ENCODE assay signal across 9 mouse cellular contexts in the genomic region with DNA sequence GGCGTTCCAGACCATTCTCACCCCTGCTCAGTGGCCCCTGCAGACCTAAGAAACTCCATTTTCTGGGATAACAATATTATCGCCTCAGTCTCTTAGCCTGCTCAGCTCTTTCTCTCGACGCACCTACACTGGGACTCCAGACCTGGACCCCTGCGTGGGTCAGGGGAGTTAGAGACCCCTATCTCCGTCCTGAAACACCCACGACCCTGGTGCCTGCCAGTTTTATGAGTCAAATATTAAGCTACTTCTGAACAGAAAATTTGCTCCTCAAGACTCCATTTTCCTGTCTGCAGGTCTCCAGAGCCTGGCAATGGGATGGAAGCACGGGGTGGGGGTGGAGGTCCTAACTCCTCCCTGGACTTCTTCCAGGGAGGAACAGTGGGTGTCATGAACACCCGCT. TPM values are rescaled to one million over a fixed set of nuclear protein-coding genes. Genes with fewer than 3 reads are reported as not detected.
A peak's percentile ranks its signal among the peaks of the same experiment; 100 is the strongest.
DNase-seq lines count a peak whose midpoint lies in the region; ATAC-seq and TF ChIP-seq lines count a peak whose summit lies in the region.
"Had no signal": no experiment of that assay in that cellular context is flagged by ENCODE, and none has a peak within 500 bp of the region (broad histone marks: within the 10 kb centered on the region; RNA-seq: fewer than 3 reads in every experiment).

No protein-coding gene starts in this region.

- no peaks in the 10 kb centered on the region for H3K36me3 ChIP-seq in heart, embryonic 15.5 days
- no peaks in the 10 kb centered on the region for H3K36me3 ChIP-seq in hindbrain, embryonic 11.5 days (ENCODE audit: control insufficient read depth, insufficient read depth, low read length)
- no peaks in the 10 kb centered on the region for H3K36me3 ChIP-seq in midbrain, embryonic 11.5 days (ENCODE audit: control insufficient read depth, insufficient read depth, low read length)

- no peak for TF ChIP-seq POLR2A in bone marrow, adult 2 months (IDR thresholded peaks at IDR 0.05; ENCODE audit: borderline replicate concordance, control insufficient read depth, low read depth, low read length)

- peaks cover 76% of the 10 kb centered on the region for H3K27me3 ChIP-seq in heart, embryonic 15.5 days
- peaks cover 69% of the 10 kb centered on the region for H3K27me3 ChIP-seq in hindbrain, embryonic 11.5 days (ENCODE audit: control insufficient read depth, insufficient read depth, low read length)
- peaks cover 74% of the 10 kb centered on the region for H3K27me3 ChIP-seq in midbrain, embryonic 11.5 days (ENCODE audit: control insufficient read depth, insufficient read depth, low read length)

- H3K9me3 ChIP-seq in heart, embryonic 15.5 days (replicated peaks), result no peaks in the 10 kb centered on the region
- no peaks in the 10 kb centered on the region for H3K9me3 ChIP-seq in hindbrain, embryonic 11.5 days (ENCODE audit: control insufficient read depth, low read length)
- no peaks in the 10 kb centered on the region for H3K9me3 ChIP-seq in midbrain, embryonic 11.5 days (ENCODE audit: control insufficient read depth, low read length)

- peak overlapping the region; percentile 85 for H3K9ac ChIP-seq in heart, embryonic 15.5 days
- peak overlapping the region; percentile 98 for H3K9ac ChIP-seq in hindbrain, embryonic 11.5 days (ENCODE audit: low read depth, low read length)
- H3K9ac ChIP-seq in midbrain, embryonic 11.5 days (ENCODE audit: low read length), result peak overlapping the region; percentile 99

- no peak for DNase-seq in heart, postnatal 14 days
- DNase-seq in hindbrain, embryonic 11.5 days (ENCODE audit: low spot score), result peak; percentile 59
- peak; percentile 96 for DNase-seq in midbrain, embryonic 11.5 days (ENCODE audit: low spot score, missing footprints)
- DNase-seq in natural killer cell, adult 2 months (ENCODE audit: low spot score in 2 of 2), result no peak
- no peak for DNase-seq in gastrocnemius, adult 8-10 months (ENCODE audit: low spot score in 2 of 2)
- DNase-seq in right cerebral cortex, postnatal 36 days (ENCODE audit: low spot score in 2 of 2), result no peak
- DNase-seq: gastrocnemius, postnatal 25 days had no signal

- no peak for ATAC-seq in heart, embryonic 15.5 days (replicated peaks; ENCODE audit: insufficient number of reproducible peaks, insufficient read depth, low FRiP score, low read depth)
- no peak for ATAC-seq in hindbrain, embryonic 11.5 days (ENCODE audit: low FRiP score)
- no peak for ATAC-seq in midbrain, embryonic 11.5 days (ENCODE audit: low FRiP score)

- peaks cover 61% of the 10 kb centered on the region for H3K4me1 ChIP-seq in heart, embryonic 15.5 days (replicated peaks)
- peaks cover 1% of the 10 kb centered on the region; the same call in 1 of the 2 replicates for H3K4me1 ChIP-seq in bone marrow, adult 2 months (ENCODE audit: control insufficient read depth, insufficient read depth, low read length)
- peaks cover 18% of the 10 kb centered on the region; the same call in 1 of the 2 replicates for H3K4me1 ChIP-seq in hindbrain, embryonic 11.5 days (replicated peaks; ENCODE audit: control insufficient read depth, insufficient read depth, low read length)
- H3K4me1 ChIP-seq in midbrain, embryonic 11.5 days (ENCODE audit: control insufficient read depth, insufficient read depth, low read length), result peaks cover 40% of the 10 kb centered on the region

- peak overlapping the region; percentile 67 for H3K4me3 ChIP-seq in heart, embryonic 15.5 days
- no peak overlapping the region for H3K4me3 ChIP-seq in bone marrow, adult 2 months (replicated peaks; ENCODE audit: control insufficient read depth, low read depth, low read length)
- peak overlapping the region; percentile 52 for H3K4me3 ChIP-seq in hindbrain, embryonic 11.5 days (ENCODE audit: low read depth, low read length)
- H3K4me3 ChIP-seq in midbrain, embryonic 11.5 days (ENCODE audit: low read depth, low read length), result peak overlapping the region; percentile 54

- 7% methylated on average over 9 of the region's 9 CpGs for WGBS in heart, embryonic 15.5 days
- 3% methylated on average over 9 of the region's 9 CpGs for WGBS in bone marrow, adult 2 months
- 1% methylated on average over 9 of the region's 9 CpGs for WGBS in hindbrain, embryonic 11.5 days
- WGBS in midbrain, embryonic 11.5 days, result 3% methylated on average over 9 of the region's 9 CpGs

- intact Hi-C loops in heart, postnatal 14 days (cut with DNase I), result no loop called here

- H3K27ac ChIP-seq in heart, embryonic 15.5 days, result no peak overlapping the region
- peak overlapping the region; percentile 77; the same call in 1 of the 2 replicates for H3K27ac ChIP-seq in bone marrow, adult 2 months (ENCODE audit: control insufficient read depth, insufficient read depth, low read depth, low read length, poor library complexity)
- no peak overlapping the region for H3K27ac ChIP-seq in hindbrain, embryonic 11.5 days (ENCODE audit: low read depth, low read length)
- 0 out of 2 replicates have a peak overlapping the region, but pooled peaks have one; percentile 44 for H3K27ac ChIP-seq in midbrain, embryonic 11.5 days (ENCODE audit: low read depth, low read length)

- TF ChIP-seq CTCF in bone marrow, adult 2 months (IDR thresholded peaks at IDR 0.05; ENCODE audit: control insufficient read depth, insufficient read depth, low read length), result no peak

- peak overlapping the region; percentile 97 for H3K4me2 ChIP-seq in heart, embryonic 15.5 days
- H3K4me2 ChIP-seq in hindbrain, embryonic 11.5 days (replicated peaks; ENCODE audit: low read depth, low read length), result peak overlapping the region; percentile 98
- H3K4me2 ChIP-seq in midbrain, embryonic 11.5 days, result peak overlapping the region; percentile 98

RNA-seq across cellular contexts. Expression of gene Cbx8, which starts 16.5 kb away (rescaled TPM):
- 7.5 and 9.5 TPM in 2 replicates for polyA plus RNA-seq in heart, embryonic 15.5 days (2015; fragmentation: Nextera tagmentation; extraction: Ambion mirVana)
- total RNA-seq in heart, postnatal 14 days (2021), result 1 to 10 TPM; 6.0 to 6.1 TPM
- 3.3 and 7.4 TPM in 2 replicates for polyA plus RNA-seq in bone marrow, adult 2 months (2011; ENCODE audit: insufficient read depth, insufficient read length, low replicate concordance, missing spikeins)
- polyA plus RNA-seq in hindbrain, embryonic 11.5 days (2014; fragmentation: Nextera tagmentation; extraction: Ambion mirVana), result 9.1 and 9.3 TPM in 2 replicates
- polyA plus RNA-seq in midbrain, embryonic 11.5 days (2014; fragmentation: Nextera tagmentation; extraction: Ambion mirVana), result 11.3 and 11.9 TPM in 2 replicates
- total RNA-seq in gastrocnemius, adult 8-10 months (2022), result 1 to 10 TPM; 1.1 to 3.3 (median 2.5) TPM

RNA-seq across cellular contexts. Expression of gene Cbx4, which starts 28.7 kb away (rescaled TPM):
- polyA plus RNA-seq in heart, embryonic 15.5 days (2015; fragmentation: Nextera tagmentation; extraction: Ambion mirVana), result 9.3 and 11.6 TPM in 2 replicates
- 10 to 100 TPM; 15.2 to 17.8 TPM for total RNA-seq in heart, postnatal 14 days (2021)
- 7.3 and 18.8 TPM in 2 replicates for polyA plus RNA-seq in bone marrow, adult 2 months (2011; ENCODE audit: insufficient read depth, insufficient read length, low replicate concordance, missing spikeins)
- 5.4 and 7.1 TPM in 2 replicates for polyA plus RNA-seq in hindbrain, embryonic 11.5 days (2014; fragmentation: Nextera tagmentation; extraction: Ambion mirVana)
- 6.3 and 7.0 TPM in 2 replicates for polyA plus RNA-seq in midbrain, embryonic 11.5 days (2014; fragmentation: Nextera tagmentation; extraction: Ambion mirVana)
- 1 to 10 TPM; 2.1 to 3.0 (median 2.2) TPM for total RNA-seq in gastrocnemius, adult 8-10 months (2022)

RNA-seq across cellular contexts. Expression of gene Cbx2, which starts 34.5 kb away (rescaled TPM):
- polyA plus RNA-seq in heart, embryonic 15.5 days (2015; fragmentation: Nextera tagmentation; extraction: Ambion mirVana), result 11.6 and 18.0 TPM in 2 replicates
- total RNA-seq in heart, postnatal 14 days (2021), result 1 to 10 TPM; 5.0 to 5.3 TPM
- 0.34 and 2.8 TPM in 2 replicates for polyA plus RNA-seq in bone marrow, adult 2 months (2011; ENCODE audit: insufficient read depth, insufficient read length, low replicate concordance, missing spikeins)
- polyA plus RNA-seq in hindbrain, embryonic 11.5 days (2014; fragmentation: Nextera tagmentation; extraction: Ambion mirVana), result 44.4 and 54.5 TPM in 2 replicates
- polyA plus RNA-seq in midbrain, embryonic 11.5 days (2014; fragmentation: Nextera tagmentation; extraction: Ambion mirVana), result 66.7 and 70.5 TPM in 2 replicates
- 1 to 10 TPM in 1 of 4 experiments, under 1 TPM in 3; 0.29 to 1.1 (median 0.68) TPM for total RNA-seq in gastrocnemius, adult 8-10 months (2022)

Comparison
In these comparisons a context has a peak if more than half of its experiments do, and no peak if none do; other contexts are left out.
1. H3K27ac ChIP-seq: peak in bone marrow, adult 2 months (single experiment) and midbrain, embryonic 11.5 days (single experiment); none in heart, embryonic 15.5 days (single experiment) and hindbrain, embryonic 11.5 days (single experiment).
2. DNase-seq: peak in hindbrain, embryonic 11.5 days (single experiment) and midbrain, embryonic 11.5 days (single experiment); none in heart, postnatal 14 days (0 of 2), natural killer cell, adult 2 months (0 of 2), gastrocnemius, adult 8-10 months (0 of 2) and right cerebral cortex, postnatal 36 days (0 of 2).
3. Peak in every context shown above with its lines, with median percentiles within 50 percentile points of each other: H3K4me2 ChIP-seq and H3K9ac ChIP-seq.